Mouse (Mus musculus) E14TG2a.4 (cell line): ENCODE measurements at regions not wholly inside any gene's neighbourhood (a gene's known extent, or its start where the extent isn't known, plus 50 kb on each side); places are given as distances from the start of the nearest gene placed in this dataset.

Experiments
- CTCF ChIP-seq: conservative IDR thresholded peaks from 2 replicates; pipeline ENCODE4 v1.5.1; 2014; ENCODE audit warnings: low read length
- NANOG ChIP-seq: IDR thresholded peaks from 2 replicates; pipeline ENCODE4 v1.6.1; 2014; ENCODE audit warnings: borderline replicate concordance, low read length, mixed read lengths
- POU5F1 ChIP-seq: IDR thresholded peaks from 2 replicates; pipeline ENCODE4 v1.6.1; 2014; ENCODE audit warnings: low read length, borderline replicate concordance

DNA sequence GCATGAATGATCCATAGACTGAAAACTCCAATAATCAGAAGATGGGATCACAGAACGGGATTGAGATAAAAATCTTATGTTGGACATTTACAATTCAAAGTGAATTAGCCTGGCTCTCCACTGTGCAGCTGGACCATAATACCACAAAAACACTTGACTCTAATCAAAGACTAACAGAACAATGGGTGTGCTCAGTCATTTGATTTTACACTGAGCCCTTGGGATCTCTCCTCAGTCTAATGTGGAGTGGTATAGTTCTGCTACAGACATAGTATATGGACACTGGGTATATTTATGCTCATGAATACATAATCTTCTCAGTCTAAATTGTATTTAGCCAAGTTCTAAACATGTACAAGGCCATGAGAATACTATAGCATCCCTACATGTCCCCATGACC is 149.4 kb upstream of the Gm10306 start:
- TF ChIP-seq CTCF (no peak), POU5F1 (no peak), NANOG (no peak)
